Mouse (Mus musculus): ENCODE measurements at regions not wholly inside any gene's neighbourhood (a gene's known extent, or its start where the extent isn't known, plus 50 kb on each side); places are given as distances from the start of the nearest gene placed in this dataset.

DNA sequence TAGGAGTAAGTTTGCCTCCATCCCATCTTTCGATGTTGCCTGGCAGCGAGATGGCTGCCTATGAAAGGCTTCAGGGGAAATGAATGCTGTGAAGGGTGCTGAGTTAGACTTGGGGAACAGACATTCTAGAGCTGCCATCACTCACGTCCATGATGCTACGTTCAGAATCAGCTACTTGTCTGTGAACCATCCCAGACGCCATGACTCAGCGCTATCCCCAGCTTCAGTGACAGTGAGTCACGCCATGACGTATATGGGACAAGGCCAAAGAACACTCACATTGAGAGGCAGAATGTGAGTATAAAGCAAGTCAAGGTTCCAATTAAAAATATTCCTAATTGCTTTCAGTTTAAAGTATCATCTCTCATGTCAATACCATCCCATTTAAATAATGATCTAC is 52.4 kb upstream of the Gm10234 start:
- in situ Hi-C loops (cut with MboI; ENCODE audit: low pct_ligation_motif_present, low pct_unique_long_range_greater_than_20kb, low sequenced_read_pairs): no loop called here
- Histone ChIP-seq H3K27me3 (replicated peaks) (no peaks in the 10 kb centered on the region), H3K27ac (ENCODE audit: insufficient read depth, low read depth) (no peak overlapping the region), H3K9me3 (replicated peaks; ENCODE audit: low read length) (no peaks in the 10 kb centered on the region), H3K4me3 (replicated peaks in 1 of 3; ENCODE audit: low read depth in 2 of 3, low read length in 2 of 3, poor library complexity in 1 of 3) (no peak overlapping the region), H3K4me2 (ENCODE audit: insufficient read depth, low read depth, poor library complexity, severe bottlenecking) (no peak overlapping the region), H3K79me2 (replicated peaks; ENCODE audit: control insufficient read depth, extremely low read depth, insufficient read depth, poor library complexity, severe bottlenecking) (no peaks in the 10 kb centered on the region), H3K4me1 (ENCODE audit: control insufficient read depth in 1 of 2, insufficient read depth in 2 of 2) (peaks cover 0 to 22% of the 10 kb centered on the region in 2 experiments; a peak in 2 of 4 replicates), H3K9ac (ENCODE audit: insufficient read depth, low read depth) (no peak overlapping the region), H3K36me3 (replicated peaks in 1 of 2; ENCODE audit: control insufficient read depth in 1 of 2, insufficient read depth in 1 of 2, low read length in 1 of 2) (no peaks in the 10 kb centered on the region)
- DNase-seq (ENCODE audit: extremely low read depth): no peak
- dilution Hi-C loops (cut with MboI; ENCODE audit: extremely low pct_ligation_motif_present, extremely low pct_unique_long_range_greater_than_20kb, low sequenced_read_pairs): no loop called here
- TF ChIP-seq ZNF384 (IDR thresholded peaks at IDR 0.05; ENCODE audit: low read depth, low read length) (no peak), HCFC1 (IDR thresholded peaks at IDR 0.05; ENCODE audit: low read depth, low read length) (no peak), JUND (conservative IDR thresholded peaks at IDR 0.05; ENCODE audit: low read depth, low read length) (no peak), E2F4 (IDR thresholded peaks at IDR 0.05; ENCODE audit: insufficient replicate concordance, low read depth, low read length) (no peak), NRF1 (IDR thresholded peaks at IDR 0.05; ENCODE audit: low read depth, low read length) (no peak), RAD21 (IDR thresholded peaks at IDR 0.05; ENCODE audit: low read depth, low read length) (no peak), ZKSCAN1 (IDR thresholded peaks at IDR 0.05; ENCODE audit: borderline replicate concordance, low read depth, low read length) (no peak), POLR2A (IDR thresholded peaks at IDR 0.05; ENCODE audit: low read depth, low read length) (no peak), USF1 (IDR thresholded peaks at IDR 0.05; ENCODE audit: low read depth, low read length) (no peak), KAT2A (IDR thresholded peaks at IDR 0.05; ENCODE audit: insufficient replicate concordance, low read length) (no peak), CHD2 (IDR thresholded peaks at IDR 0.05; ENCODE audit: low read length) (no peak)
